Mouse (Mus musculus): ENCODE data around the gene Mfrp.

Mfrp gene

DNA sequence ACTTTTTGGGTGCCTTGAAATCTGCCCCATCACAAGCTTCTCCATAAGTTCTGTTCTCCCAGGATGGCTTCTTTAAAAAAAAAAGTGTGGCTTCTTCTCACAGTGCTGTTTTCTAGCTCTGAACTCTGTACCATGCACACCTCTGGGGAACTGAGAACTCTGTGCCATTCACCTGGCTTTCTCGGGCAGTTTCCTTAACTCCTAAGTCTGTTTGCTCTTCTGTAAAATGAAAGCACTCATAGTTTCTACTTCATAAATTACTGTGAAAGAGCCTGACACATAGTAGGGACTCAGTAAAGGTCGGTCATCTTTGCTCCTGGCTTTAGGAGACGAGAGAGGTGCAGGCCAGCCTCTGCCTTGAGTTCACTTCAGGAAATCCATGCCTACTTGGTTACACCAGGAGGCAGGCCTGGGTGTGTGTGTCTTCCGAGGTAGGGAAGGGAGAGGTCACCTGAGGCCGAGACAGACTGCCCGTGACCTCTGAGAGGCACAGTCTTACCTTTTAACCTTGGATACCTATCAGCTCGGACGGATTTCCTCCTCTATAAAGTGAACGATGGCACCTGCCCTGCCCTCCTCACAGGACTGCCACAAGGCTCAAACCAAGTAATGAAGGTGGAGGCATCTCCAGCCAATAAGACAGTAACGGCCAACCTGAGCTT lies 23.3 kb upstream of the Mfrp start:
- no peak for DNase-seq (ENCODE audit: inconsistent age in 2 of 2, low spot score in 1 of 2)

- peak; percentile 94 to 95 for DNase-seq (ENCODE audit: inconsistent age in 2 of 2, low spot score in 1 of 2)
Measured at GRCm38 (mm10) chr9:44078955-44079756, 22.4 kb upstream of the Mfrp start.

GRCm38 (mm10) chr9:44079997-44080780 lies 21.3 kb upstream of the Mfrp start:
- peak; percentile 29 to 41 for DNase-seq (ENCODE audit: inconsistent age in 2 of 2, low spot score in 1 of 2)

GRCm38 (mm10) chr9:44080953-44081352 lies 20.6 kb upstream of the Mfrp start:
- DNase-seq (ENCODE audit: inconsistent age in 2 of 2, low spot score in 1 of 2): peak; percentile 45 to 62

DNA sequence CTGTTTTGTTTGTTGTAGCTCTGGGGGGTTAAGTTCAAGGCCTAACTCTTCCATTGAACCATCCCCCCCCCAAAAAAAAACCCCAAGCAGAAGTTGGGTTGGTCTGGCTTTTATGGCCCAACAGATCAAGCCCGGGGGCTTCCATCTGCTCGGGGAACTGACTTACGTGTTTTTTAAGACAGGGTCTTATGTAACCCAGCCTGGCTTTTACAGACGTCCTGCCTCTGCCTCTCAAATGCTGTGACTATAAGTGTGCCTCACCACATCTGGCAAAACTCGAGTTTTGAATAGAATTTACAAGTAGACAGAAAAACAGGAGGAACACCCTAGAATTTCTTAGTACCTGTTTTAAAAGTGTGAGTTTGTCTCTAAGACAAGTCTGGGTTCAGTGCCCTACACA lies 19.9 kb upstream of the Mfrp start:
- no peak for DNase-seq (ENCODE audit: inconsistent age in 2 of 2, low spot score in 1 of 2)

DNA sequence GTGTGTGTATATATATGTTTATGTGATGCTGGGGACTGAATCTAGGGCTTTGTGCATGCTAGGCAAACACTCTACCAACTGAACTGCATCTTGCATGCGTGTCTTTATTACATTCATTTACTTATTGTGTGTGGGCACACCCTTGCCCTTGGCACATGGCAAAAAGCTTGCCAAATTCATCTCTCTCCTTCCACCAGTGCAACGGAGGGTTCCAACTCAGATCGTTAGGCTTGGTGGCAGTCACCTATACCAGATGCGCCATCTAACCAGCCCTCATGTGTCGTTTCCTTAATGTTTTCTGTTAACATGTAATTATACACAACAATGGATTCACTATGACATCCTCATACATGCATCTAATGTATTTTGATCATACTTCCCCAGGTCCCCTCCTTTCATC lies 19.3 kb upstream of the Mfrp start:
- DNase-seq (ENCODE audit: inconsistent age in 2 of 2, low spot score in 1 of 2): no peak

DNA sequence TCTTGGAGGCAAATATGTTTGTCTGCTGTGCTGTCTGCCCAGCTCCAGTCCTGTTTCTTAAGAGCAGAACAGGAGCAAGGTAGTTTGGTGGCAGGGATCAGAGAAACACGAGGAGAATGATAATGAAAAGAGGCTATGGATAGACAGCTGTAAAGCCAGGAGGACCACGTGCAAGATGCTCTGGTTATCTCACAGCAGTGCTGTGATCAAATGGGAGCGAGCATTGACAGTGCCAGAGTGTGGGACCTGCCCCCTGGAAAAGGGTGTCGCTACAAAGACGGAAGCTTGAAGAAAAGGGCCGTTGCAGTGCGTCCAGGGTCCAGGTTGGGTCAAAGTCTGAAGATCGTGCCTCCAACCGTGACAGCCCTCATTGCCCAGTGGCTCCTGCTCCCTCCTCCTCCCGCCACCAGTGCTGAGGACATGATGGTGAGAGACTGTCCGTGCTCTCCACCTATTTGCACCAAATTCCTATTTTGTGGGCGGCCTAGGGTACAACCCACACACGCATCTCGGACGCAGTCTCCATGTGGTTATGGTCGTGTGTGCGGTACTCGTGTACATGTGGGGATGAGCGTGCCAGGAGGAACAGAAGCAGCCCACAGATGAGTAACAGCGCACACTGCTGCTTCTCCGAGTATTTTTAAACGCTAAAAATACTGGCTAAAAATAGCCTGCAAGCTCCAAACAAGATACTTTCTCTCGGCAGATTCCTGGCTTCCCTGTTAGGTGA lies 18.0 kb upstream of the Mfrp start:
- peak; percentile 46 to 64 for DNase-seq (ENCODE audit: inconsistent age in 2 of 2, low spot score in 1 of 2)

- DNase-seq (ENCODE audit: inconsistent age in 2 of 2, low spot score in 1 of 2): no peak
Measured at GRCm38 (mm10) chr9:44084236-44084635, 17.3 kb upstream of the Mfrp start.

DNA sequence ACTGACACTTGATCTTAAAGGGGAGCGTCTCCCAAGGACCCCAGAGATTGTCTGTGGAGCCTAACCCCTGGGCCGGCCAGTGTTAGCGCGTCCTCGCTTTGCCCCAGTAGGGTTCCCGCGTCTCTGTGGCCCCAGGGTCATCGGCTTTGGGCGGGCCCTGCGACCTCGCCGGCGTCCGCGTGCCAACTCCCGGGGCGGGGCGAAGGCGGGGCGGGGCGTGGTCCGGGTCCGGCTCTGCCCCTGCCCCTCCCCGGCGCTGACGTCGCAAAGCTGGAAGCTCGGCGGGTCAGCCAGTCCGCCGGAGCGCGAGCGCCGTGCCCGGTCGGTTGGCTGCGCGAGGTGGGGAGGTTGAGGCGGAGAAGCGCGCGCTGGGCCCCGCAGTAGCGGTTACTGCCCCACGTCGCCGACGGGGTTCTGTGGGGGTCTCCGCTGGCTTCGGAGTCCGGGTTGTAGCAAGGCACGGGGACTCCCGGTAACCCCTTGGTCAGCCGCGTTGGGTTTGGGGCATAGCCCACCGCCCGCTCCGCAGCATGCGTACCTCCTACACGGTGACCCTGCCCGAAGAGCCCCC lies 16.8 kb upstream of the Mfrp start:
- peak; percentile 97 to 99 for DNase-seq (ENCODE audit: inconsistent age in 2 of 2, low spot score in 1 of 2)

GRCm38 (mm10) chr9:44085276-44085675 lies 16.3 kb upstream of the Mfrp start:
- no peak for DNase-seq (ENCODE audit: inconsistent age in 2 of 2, low spot score in 1 of 2)

DNA sequence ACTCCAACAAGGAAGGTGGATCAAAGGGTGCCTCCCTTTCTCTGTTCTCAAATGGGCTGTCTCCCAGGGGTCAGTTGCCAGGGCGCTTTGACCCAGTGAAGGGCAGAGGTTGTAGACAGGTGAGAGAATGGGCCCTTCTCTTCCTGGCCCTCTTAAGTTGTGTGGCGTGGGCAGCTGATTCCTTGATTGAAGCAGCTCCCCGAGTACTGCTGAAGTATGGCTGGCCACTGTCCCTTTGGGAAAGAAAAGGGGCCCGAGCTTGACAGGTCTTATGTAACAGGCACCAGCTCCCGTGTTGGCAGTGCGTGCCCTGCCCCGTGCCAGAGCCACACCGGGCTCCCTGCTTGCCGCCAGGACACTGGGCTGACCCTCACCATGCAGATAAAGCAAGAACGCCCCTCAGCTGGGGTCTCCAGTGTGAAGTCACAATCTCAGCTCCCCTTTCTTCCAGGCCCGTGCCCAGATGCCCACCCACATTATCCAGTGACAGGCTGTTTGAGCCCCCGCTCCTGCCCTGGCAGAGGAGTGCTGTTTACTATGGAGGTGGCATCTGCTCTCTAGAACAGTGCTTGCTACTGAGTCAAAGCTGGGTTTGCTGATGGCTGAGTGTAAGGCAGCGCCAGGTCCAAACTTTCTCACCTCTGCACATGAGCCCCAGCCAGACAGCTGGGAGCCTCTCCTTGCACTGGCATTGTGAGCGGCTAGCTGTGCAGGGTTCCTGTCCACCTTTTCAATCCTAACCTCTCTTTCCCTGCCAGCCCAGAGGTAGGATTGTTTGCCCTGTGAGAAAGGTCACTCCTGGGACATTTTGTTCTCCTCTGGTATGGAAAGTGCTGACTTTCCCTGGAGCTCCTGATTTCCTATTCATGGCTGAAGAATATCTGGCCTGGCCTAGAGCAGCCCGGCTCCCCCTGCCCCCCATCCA lies 15.5 kb upstream of the Mfrp start:
- DNase-seq (ENCODE audit: inconsistent age in 2 of 2, low spot score in 1 of 2): peak; percentile 86 to 89

DNA sequence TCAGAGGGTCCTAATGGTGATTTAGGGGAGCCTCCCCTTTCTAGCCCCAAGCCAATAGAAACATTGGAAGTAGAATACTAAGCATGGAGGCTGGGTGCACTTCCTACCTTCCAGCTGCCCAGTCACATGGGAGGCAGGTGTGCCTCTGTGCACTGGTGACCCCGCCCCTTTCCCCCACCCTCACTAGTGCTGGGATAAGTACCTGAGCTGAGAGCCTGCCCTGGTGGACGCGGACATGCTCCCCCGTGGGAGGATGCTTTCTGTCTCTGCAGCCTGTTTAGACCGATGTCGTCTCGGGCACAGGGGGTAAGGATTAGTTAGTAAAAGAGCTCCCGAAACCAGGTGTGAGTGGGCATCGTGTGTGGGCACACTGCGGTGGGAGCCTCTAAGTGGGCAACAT lies 14.6 kb upstream of the Mfrp start:
- DNase-seq (ENCODE audit: inconsistent age in 2 of 2, low spot score in 1 of 2): peak in 1 of 2 experiments; percentile 40

- DNase-seq (ENCODE audit: inconsistent age in 2 of 2, low spot score in 1 of 2): peak; percentile 60 to 77
Measured at GRCm38 (mm10) chr9:44087761-44088455, 13.6 kb upstream of the Mfrp start.

DNA sequence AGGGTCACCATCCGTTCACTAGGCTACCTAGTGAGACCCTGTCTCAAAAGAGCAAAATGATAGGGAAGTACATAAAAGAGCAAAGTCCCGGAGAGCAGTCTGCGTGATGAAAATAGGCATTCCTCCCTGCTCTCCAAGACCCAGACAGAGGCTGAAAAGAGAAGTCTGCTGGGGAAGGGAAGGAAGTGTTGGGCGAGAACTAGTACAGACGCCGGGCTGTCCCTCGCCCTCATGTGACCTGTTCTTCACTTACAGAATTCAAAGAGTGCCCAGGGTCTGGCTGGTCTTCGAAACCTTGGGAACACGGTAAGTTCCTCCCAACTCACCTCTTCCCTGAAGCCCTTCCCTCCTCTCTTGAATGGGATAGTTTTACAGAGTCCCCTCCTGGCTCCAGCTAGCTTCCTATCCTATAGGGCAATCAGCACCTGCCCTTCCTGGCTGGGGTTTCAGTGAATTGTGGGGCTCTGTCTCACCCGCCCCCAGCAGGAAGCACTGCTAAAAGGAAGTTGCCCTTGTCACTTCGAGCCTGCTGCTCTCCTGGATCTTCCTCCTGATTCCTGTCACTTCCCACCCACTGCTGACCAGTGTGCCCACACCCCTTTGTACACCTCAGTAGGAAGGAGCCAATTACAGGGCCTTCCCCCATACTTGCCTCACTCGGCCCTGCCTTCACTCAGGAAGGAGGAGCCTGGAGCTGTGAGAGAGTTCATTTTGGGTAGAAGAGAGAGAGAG lies 12.5 kb upstream of the Mfrp start:
- no peak for DNase-seq (ENCODE audit: inconsistent age in 2 of 2, low spot score in 1 of 2)

DNA sequence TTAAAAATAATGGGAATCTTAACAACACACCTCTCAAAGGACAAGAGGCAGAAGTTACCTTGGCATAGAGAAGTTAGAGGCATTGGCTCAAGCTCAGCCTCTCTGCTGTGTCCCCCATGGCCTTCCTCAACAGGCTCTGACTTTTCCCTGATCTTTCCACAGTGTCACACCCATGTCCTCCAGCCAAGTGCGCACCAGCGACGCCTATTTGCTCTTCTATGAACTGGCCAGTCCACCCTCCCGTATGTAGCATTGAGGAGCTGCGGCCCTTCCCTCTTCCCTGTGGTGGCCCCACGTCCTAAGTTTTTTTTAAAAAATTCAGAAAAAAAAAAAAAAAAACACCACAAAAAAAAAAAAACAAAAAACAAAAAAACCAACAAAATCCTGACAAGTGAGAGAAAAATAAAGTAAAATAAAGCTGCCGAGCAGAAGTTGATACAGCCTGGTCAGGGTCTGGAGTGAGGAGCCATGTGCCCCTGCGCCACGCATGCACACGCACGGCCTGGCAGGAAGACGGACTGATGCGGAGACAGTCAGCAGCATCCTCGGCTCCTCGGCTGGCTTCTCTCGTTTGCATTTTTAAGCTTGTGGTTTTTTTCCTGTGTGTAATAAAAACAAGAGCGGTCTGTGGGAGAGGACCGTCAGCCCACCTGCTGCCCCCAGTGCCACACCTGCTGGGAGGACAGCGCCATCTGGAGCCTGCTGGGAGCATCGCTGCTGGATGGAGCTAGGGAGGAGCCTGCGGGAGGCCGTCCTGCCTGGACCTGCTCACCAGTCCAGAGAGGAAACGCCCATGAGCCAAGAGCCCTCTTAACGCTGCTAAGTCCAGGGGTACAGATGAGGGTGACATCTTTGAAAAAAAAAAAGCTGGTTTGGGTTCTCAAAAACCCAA lies 7.7 kb upstream of the Mfrp start:
- peak; percentile 82 to 90 for DNase-seq (ENCODE audit: inconsistent age in 2 of 2, low spot score in 1 of 2)

DNA sequence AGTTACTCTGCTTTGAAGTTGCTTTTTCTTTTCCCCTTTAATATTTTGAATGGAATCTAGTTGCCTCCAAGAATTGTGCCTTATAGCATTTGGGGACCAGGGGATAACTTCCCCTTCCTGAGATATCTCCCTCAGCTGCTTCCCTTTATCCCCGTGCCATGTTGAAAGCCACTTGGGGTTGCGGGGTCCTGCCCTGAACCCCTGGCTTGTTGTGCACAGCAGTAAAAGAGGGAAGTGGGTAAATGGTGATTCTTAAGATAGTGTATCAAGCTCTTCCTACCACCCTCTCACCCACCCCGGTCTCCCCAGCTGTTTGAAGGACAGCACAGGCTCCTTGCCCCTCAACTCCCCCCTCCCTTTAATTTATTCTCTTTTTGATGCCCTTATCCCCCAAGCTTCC lies 6.8 kb upstream of the Mfrp start:
- DNase-seq (ENCODE audit: inconsistent age in 2 of 2, low spot score in 1 of 2): no peak

GRCm38 (mm10) chr9:44095781-44096180 lies 5.7 kb upstream of the Mfrp start:
- no peak for DNase-seq (ENCODE audit: inconsistent age in 2 of 2, low spot score in 1 of 2)

Data from adrenal gland, adult (tissue).